Mouse (Mus musculus): ENCODE measurements around the gene Dock2. TPM values are rescaled to one million over a fixed set of nuclear protein-coding genes. Genes with fewer than 3 reads are reported as not detected.

Gene Dock2
- total and polyA plus RNA-seq, 3 experiments: 79.6 to 151 (median 133) TPM

DNA sequence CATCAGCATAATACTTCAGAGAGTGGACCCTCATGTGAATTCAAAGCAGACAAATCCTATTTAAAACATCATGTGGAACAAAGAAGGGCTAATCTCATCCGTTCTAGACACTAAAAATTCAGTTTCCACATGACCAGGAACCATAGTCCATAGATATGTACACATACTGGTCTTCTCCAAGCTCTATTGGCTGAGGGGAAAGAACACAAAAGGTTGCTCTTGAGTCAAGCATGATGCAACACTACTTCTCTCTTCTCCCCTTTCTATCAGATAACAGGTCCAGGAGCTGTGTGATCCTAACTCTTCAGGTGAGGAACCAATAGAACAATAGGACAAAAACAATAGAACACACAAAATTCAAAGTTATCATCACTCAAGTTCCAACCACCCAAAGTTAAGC, 42.6 kb downstream of the Dock2 start:
- no peak for TF ChIP-seq TBP (conservative IDR thresholded peaks at IDR 0.05; ENCODE audit: low read depth, low read length)
- TF ChIP-seq CHD1 (IDR thresholded peaks at IDR 0.05; ENCODE audit: low read depth, low read length): no peak
- no peak for TF ChIP-seq ZC3H11A (IDR thresholded peaks at IDR 0.05; ENCODE audit: low read depth, low read length)
- TF ChIP-seq ZKSCAN1 (IDR thresholded peaks at IDR 0.05; ENCODE audit: borderline replicate concordance, low read depth, low read length): no peak
- no peak for TF ChIP-seq MAZ (IDR thresholded peaks at IDR 0.05; ENCODE audit: low read depth, low read length)
- TF ChIP-seq ETS1 (conservative IDR thresholded peaks at IDR 0.05; ENCODE audit: low read depth, low read length): no peak
- TF ChIP-seq ELF1 (IDR thresholded peaks at IDR 0.05; ENCODE audit: low read depth, low read length): no peak
- no peak for TF ChIP-seq RAD21 (IDR thresholded peaks at IDR 0.05; ENCODE audit: low read depth, low read length)
- TF ChIP-seq MYC (IDR thresholded peaks at IDR 0.05; ENCODE audit: low read depth, low read length): no peak
- TF ChIP-seq JUND (conservative IDR thresholded peaks at IDR 0.05; ENCODE audit: low read depth, low read length): no peak
- TF ChIP-seq UBTF (IDR thresholded peaks at IDR 0.05; ENCODE audit: low read depth, low read length): no peak
- TF ChIP-seq MXI1 (IDR thresholded peaks at IDR 0.05; ENCODE audit: low read depth, low read length): no peak
- TF ChIP-seq PAX5 (IDR thresholded peaks at IDR 0.05; ENCODE audit: low read length): no peak
- no peak for TF ChIP-seq CHD2 (IDR thresholded peaks at IDR 0.05; ENCODE audit: low read length)
- TF ChIP-seq POLR2A (IDR thresholded peaks at IDR 0.05; ENCODE audit: low read depth, low read length): no peak
- no peak for TF ChIP-seq CTCF (conservative IDR thresholded peaks at IDR 0.05 in 1 of 2, IDR thresholded peaks at IDR 0.05 in 1 of 2; ENCODE audit: low read depth in 2 of 2, low read length in 2 of 2)
- TF ChIP-seq SIN3A (IDR thresholded peaks at IDR 0.05; ENCODE audit: low read length): no peak
- TF ChIP-seq MAFK (IDR thresholded peaks at IDR 0.05; ENCODE audit: insufficient replicate concordance, low read length): no peak
- Histone ChIP-seq H3K27me3 (replicated peaks) (no peaks in the 10 kb centered on the region), H3K9me3 (replicated peaks; ENCODE audit: low read length) (no peaks in the 10 kb centered on the region), H3K4me1 (ENCODE audit: control insufficient read depth in 1 of 2, insufficient read depth in 2 of 2) (peaks cover 12 to 67% of the 10 kb centered on the region in 2 experiments), H3K9ac (ENCODE audit: insufficient read depth, low read depth) (no peak overlapping the region), H3K36me3 (replicated peaks in 1 of 2; ENCODE audit: control insufficient read depth in 1 of 2, insufficient read depth in 1 of 2, low read length in 1 of 2) (peaks cover 23 to 53% of the 10 kb centered on the region in 2 experiments), H3K27ac (ENCODE audit: insufficient read depth, low read depth) (peak overlapping the region; percentile 34; the same call in 1 of the 2 replicates), H3K79me2 (replicated peaks; ENCODE audit: control insufficient read depth, extremely low read depth, insufficient read depth, poor library complexity, severe bottlenecking) (peaks cover 81% of the 10 kb centered on the region), H3K4me2 (ENCODE audit: insufficient read depth, low read depth, poor library complexity, severe bottlenecking) (no peak overlapping the region), H3K4me3 (replicated peaks in 1 of 3; ENCODE audit: low read depth in 2 of 3, low read length in 2 of 3, poor library complexity in 1 of 3) (no peak overlapping the region)
- dilution Hi-C loops (cut with MboI; ENCODE audit: extremely low pct_ligation_motif_present, extremely low pct_unique_long_range_greater_than_20kb, low sequenced_read_pairs): no loop called here
- DNase-seq (ENCODE audit: extremely low read depth): no peak
- in situ Hi-C loops (cut with MboI; ENCODE audit: low pct_ligation_motif_present, low pct_unique_long_range_greater_than_20kb, low sequenced_read_pairs): no loop called here

DNA sequence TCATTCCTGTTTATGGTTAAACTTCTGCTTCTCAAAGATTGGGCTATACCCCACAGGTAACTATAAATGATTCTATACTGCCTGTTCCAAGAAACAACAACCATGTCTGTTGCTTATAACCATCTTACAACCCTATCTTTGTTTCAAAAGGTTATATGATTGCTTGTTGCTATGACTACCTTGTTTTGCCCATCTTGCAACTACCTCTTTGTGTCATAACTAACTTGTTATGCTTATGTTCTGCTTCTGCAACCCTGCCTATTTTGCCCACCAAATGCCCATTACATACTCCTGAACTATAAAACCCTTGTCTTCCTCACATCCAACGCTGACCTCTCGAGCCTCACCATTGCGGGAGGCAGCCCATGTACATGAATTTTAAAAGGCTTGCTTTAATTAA, 43.9 kb downstream of the Dock2 start:
- Histone ChIP-seq H3K79me2 (replicated peaks; ENCODE audit: control insufficient read depth, extremely low read depth, insufficient read depth, poor library complexity, severe bottlenecking) (peaks cover 88% of the 10 kb centered on the region), H3K9ac (ENCODE audit: insufficient read depth, low read depth) (no peak overlapping the region), H3K4me2 (ENCODE audit: insufficient read depth, low read depth, poor library complexity, severe bottlenecking) (no peak overlapping the region), H3K9me3 (replicated peaks; ENCODE audit: low read length) (no peaks in the 10 kb centered on the region), H3K27me3 (replicated peaks) (no peaks in the 10 kb centered on the region), H3K27ac (ENCODE audit: insufficient read depth, low read depth) (no peak overlapping the region), H3K4me1 (ENCODE audit: control insufficient read depth in 1 of 2, insufficient read depth in 2 of 2) (peaks cover 12 to 78% of the 10 kb centered on the region in 2 experiments), H3K36me3 (replicated peaks in 1 of 2; ENCODE audit: control insufficient read depth in 1 of 2, insufficient read depth in 1 of 2, low read length in 1 of 2) (peaks cover 23 to 61% of the 10 kb centered on the region in 2 experiments), H3K4me3 (replicated peaks in 1 of 3; ENCODE audit: low read depth in 2 of 3, low read length in 2 of 3, poor library complexity in 1 of 3) (no peak overlapping the region)
- in situ Hi-C loops (cut with MboI; ENCODE audit: low pct_ligation_motif_present, low pct_unique_long_range_greater_than_20kb, low sequenced_read_pairs): no loop called here
- dilution Hi-C loops (cut with MboI; ENCODE audit: extremely low pct_ligation_motif_present, extremely low pct_unique_long_range_greater_than_20kb, low sequenced_read_pairs): no loop called here
- no peak for TF ChIP-seq POLR2A (IDR thresholded peaks at IDR 0.05; ENCODE audit: low read depth, low read length)
- TF ChIP-seq MAX (IDR thresholded peaks at IDR 0.05; ENCODE audit: low read length): no peak
- TF ChIP-seq IRF4 (IDR thresholded peaks at IDR 0.05; ENCODE audit: low read depth, low read length): no peak
- TF ChIP-seq HCFC1 (IDR thresholded peaks at IDR 0.05; ENCODE audit: low read depth, low read length): no peak
- TF ChIP-seq KAT2A (IDR thresholded peaks at IDR 0.05; ENCODE audit: insufficient replicate concordance, low read length): no peak
- no peak for TF ChIP-seq BHLHE40 (IDR thresholded peaks at IDR 0.05; ENCODE audit: low read depth, low read length)
- no peak for TF ChIP-seq ELF1 (IDR thresholded peaks at IDR 0.05; ENCODE audit: low read depth, low read length)
- no peak for TF ChIP-seq E2F4 (IDR thresholded peaks at IDR 0.05; ENCODE audit: insufficient replicate concordance, low read depth, low read length)
- no peak for TF ChIP-seq TBP (conservative IDR thresholded peaks at IDR 0.05; ENCODE audit: low read depth, low read length)
- no peak for TF ChIP-seq SMC3 (IDR thresholded peaks at IDR 0.05; ENCODE audit: low read depth, low read length)
- TF ChIP-seq MYC (IDR thresholded peaks at IDR 0.05; ENCODE audit: low read depth, low read length): no peak
- DNase-seq (ENCODE audit: extremely low read depth): no peak
